Mouse (Mus musculus): ENCODE measurements at regions not wholly inside any gene's neighbourhood (a gene's known extent, or its start where the extent isn't known, plus 50 kb on each side); places are given as distances from the start of the nearest gene placed in this dataset.

DNA sequence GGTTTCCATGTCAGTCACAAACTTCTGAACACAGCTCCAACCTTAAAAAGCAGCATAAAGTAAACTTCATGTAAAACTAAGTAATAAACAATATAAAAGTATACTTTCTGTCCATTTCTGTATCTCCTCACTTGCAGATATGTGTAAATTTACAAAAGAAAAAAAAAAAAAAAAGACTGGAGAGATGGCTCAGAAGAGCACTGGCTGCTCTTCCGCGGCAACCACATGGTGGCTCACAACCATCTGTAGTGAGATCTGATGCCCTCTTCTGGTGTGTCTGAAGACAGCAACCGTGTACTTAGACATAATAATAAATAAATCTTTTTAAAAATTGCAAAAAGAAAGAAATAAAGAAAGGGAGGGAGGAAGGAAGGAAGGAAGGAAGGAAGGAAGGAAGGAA, 171.9 kb upstream of the Zpld1 start:
- TF ChIP-seq CTCF (IDR thresholded peaks at IDR 0.05) = peak; percentile 34; the same call in 1 of the 2 replicates
- 60% methylated on average over 3 of the region's 3 CpGs for WGBS
- Histone ChIP-seq H3K36me3 (ENCODE audit: insufficient read depth, low read length) (no peaks in the 10 kb centered on the region), H3K27ac (ENCODE audit: low read depth, low read length) (no peak overlapping the region), H3K27me3 (ENCODE audit: insufficient read depth, low read length) (no peaks in the 10 kb centered on the region), H3K9me3 (ENCODE audit: low read length) (no peaks in the 10 kb centered on the region), H3K4me1 (ENCODE audit: insufficient read depth, low read length) (no peaks in the 10 kb centered on the region), H3K4me2 (ENCODE audit: low read depth, low read length, poor library complexity, severe bottlenecking) (no peak overlapping the region), H3K4me3 (ENCODE audit: low read depth, low read length) (no peak overlapping the region), H3K9ac (replicated peaks; ENCODE audit: low read length, poor library complexity, severe bottlenecking) (no peak overlapping the region)
- no peak for ATAC-seq (ENCODE audit: low FRiP score)
- DNase-seq (ENCODE audit: low spot score) = no peak

DNA sequence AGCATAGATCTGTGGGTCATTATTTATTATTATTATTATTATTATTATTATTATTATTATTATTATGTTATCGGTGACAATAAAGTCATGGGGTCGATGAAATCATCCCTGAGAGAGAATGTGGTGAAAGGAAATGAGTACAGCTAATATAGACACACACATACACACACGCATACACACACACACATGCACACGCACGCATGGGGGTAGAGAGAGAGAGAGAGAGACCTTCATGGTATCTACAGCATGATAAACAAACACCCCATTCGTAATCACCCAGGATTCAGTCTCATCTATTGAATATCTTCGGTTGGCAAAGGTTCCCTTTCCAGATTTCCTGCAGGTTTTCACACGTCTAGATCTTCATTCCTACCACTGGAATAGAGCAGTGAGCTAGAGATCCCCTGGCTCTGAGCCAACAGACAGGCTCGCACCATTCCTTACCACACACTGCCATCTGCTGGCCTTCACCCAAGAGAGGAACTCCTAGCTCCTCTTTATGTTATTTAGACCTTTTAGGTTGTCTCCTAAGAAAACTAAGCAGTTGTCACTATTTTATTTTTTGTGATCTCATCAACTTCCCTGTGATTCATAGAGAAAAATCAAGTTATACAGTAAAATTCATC, 171.2 kb upstream of the Zpld1 start:
- H3K36me3 ChIP-seq (ENCODE audit: insufficient read depth, low read length) = no peaks in the 10 kb centered on the region
- 47% methylated on average over 9 of the region's 9 CpGs for WGBS
- H3K9ac ChIP-seq (replicated peaks; ENCODE audit: low read length, poor library complexity, severe bottlenecking) = no peak overlapping the region
- H3K27ac ChIP-seq (ENCODE audit: low read depth, low read length) = no peak overlapping the region
- no peaks in the 10 kb centered on the region for H3K9me3 ChIP-seq (ENCODE audit: low read length)
- ATAC-seq (ENCODE audit: low FRiP score) (peak; percentile 73; the same call in 1 of the 2 replicates), DNase-seq (ENCODE audit: low spot score) (peak; percentile 98)
- no peaks in the 10 kb centered on the region for H3K27me3 ChIP-seq (ENCODE audit: insufficient read depth, low read length)
- TF ChIP-seq CTCF (IDR thresholded peaks at IDR 0.05) = peak; percentile 93
- H3K4me2 ChIP-seq (ENCODE audit: low read depth, low read length, poor library complexity, severe bottlenecking) = no peak overlapping the region
- H3K4me3 ChIP-seq (ENCODE audit: low read depth, low read length) = no peak overlapping the region
- no peaks in the 10 kb centered on the region for H3K4me1 ChIP-seq (ENCODE audit: insufficient read depth, low read length)

DNA sequence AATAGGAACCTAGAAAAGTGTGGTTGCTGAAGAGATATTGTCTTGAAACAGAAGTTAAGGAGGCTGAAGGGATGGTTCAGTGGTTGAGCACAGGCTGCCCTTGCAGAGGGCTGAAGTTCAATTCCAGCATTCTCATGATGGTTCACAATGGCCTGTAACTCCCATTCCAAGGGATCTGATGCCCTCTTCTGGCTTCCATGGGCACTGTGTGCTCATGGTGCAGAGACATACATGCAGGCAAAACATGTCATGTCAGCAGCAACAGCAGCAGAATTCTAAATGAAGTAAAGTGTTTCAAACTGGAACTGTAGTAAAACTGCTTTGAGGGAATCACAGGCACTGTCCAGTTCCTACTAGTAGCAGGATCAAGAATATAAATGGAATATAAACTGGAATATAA, 162.7 kb upstream of the Zpld1 start:
- Histone ChIP-seq H3K9me3 (ENCODE audit: low read length) (no peaks in the 10 kb centered on the region), H3K9ac (replicated peaks; ENCODE audit: low read length, poor library complexity, severe bottlenecking) (no peak overlapping the region), H3K36me3 (ENCODE audit: insufficient read depth, low read length) (no peaks in the 10 kb centered on the region), H3K27ac (ENCODE audit: low read depth, low read length) (no peak overlapping the region), H3K4me2 (ENCODE audit: low read depth, low read length, poor library complexity, severe bottlenecking) (no peak overlapping the region), H3K4me3 (ENCODE audit: low read depth, low read length) (no peak overlapping the region), H3K27me3 (ENCODE audit: insufficient read depth, low read length) (no peaks in the 10 kb centered on the region), H3K4me1 (ENCODE audit: insufficient read depth, low read length) (no peaks in the 10 kb centered on the region)
- TF ChIP-seq CTCF (IDR thresholded peaks at IDR 0.05) = peak; percentile 75
- ATAC-seq (ENCODE audit: low FRiP score) (no peak), DNase-seq (ENCODE audit: low spot score) (peak; percentile 52)

DNA sequence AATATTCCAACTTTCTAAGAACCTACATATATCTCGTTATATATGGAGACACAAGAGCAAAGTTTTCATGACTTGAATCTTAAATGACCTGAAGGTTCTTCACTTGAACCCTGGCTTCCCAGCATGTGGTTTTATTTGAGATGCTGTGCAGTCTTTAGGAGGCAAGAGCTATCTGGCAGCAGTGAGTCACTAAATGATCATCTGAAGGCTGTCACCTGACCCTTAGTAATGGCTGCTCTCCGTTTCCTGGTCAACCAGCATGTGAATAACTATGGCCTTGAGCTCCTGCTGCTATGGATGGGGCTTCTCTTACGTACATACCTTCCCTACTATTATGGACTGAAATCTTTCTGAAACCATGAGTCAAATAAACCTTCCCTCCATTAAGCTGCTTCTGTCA, 149.8 kb upstream of the Zpld1 start:
- H3K27ac ChIP-seq (ENCODE audit: low read depth, low read length) = no peak overlapping the region
- H3K36me3 ChIP-seq (ENCODE audit: insufficient read depth, low read length) = no peaks in the 10 kb centered on the region
- no peak overlapping the region for H3K4me2 ChIP-seq (ENCODE audit: low read depth, low read length, poor library complexity, severe bottlenecking)
- no peaks in the 10 kb centered on the region for H3K4me1 ChIP-seq (ENCODE audit: insufficient read depth, low read length)
- no peak for DNase-seq (ENCODE audit: low spot score)
- no peaks in the 10 kb centered on the region for H3K27me3 ChIP-seq (ENCODE audit: insufficient read depth, low read length)
- H3K9me3 ChIP-seq (ENCODE audit: low read length) = no peaks in the 10 kb centered on the region
- H3K9ac ChIP-seq (replicated peaks; ENCODE audit: low read length, poor library complexity, severe bottlenecking) = no peak overlapping the region
- 81% methylated on average over 3 of the region's 3 CpGs for WGBS
- H3K4me3 ChIP-seq (ENCODE audit: low read depth, low read length) = no peak overlapping the region
- no peak for TF ChIP-seq CTCF (IDR thresholded peaks at IDR 0.05)
- ATAC-seq (ENCODE audit: low FRiP score) = no peak

DNA sequence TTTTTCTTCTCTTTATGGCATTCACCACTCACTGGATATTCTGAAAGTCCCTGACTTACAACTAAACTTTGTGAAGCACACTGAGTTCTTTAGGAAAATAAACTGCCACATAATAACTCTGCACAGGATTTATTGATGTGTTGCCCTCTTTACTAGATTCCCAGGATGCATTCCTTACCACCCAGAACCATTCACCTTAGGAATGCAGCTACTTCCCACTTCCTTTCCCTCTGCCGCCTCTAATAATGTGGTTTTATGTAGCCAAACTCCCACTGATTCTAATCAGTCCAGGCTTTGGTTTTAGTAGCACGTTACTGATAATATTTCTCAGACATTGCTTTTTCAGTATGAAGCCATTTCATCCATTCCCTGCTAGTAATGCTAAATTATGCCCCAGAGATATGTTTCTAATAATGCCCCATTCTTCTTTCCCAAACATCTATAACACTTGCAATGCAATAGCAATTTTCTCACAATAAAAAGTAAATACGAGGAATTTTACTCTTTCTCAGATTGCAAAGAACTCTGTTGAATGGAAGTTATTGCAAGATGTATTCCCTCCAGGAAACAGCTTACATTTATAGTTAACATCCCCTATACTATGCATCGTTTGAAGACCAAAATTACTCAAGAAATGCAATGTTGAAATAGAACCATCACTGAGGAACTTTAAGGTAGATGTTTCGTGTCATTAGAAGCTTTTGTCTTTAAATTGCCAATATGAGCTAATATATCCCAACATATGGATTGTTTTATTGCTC, 145.2 kb upstream of the Zpld1 start:
- Histone ChIP-seq H3K4me1 (ENCODE audit: insufficient read depth, low read length) (no peaks in the 10 kb centered on the region), H3K9me3 (ENCODE audit: low read length) (no peaks in the 10 kb centered on the region), H3K27me3 (ENCODE audit: insufficient read depth, low read length) (no peaks in the 10 kb centered on the region), H3K36me3 (ENCODE audit: insufficient read depth, low read length) (no peaks in the 10 kb centered on the region), H3K9ac (replicated peaks; ENCODE audit: low read length, poor library complexity, severe bottlenecking) (no peak overlapping the region), H3K27ac (ENCODE audit: low read depth, low read length) (no peak overlapping the region), H3K4me3 (ENCODE audit: low read depth, low read length) (no peak overlapping the region), H3K4me2 (ENCODE audit: low read depth, low read length, poor library complexity, severe bottlenecking) (no peak overlapping the region)
- 83% methylated on average over 5 of the region's 5 CpGs for WGBS
- no peak for ATAC-seq (ENCODE audit: low FRiP score)
- no peak for TF ChIP-seq CTCF (IDR thresholded peaks at IDR 0.05)
- no peak for DNase-seq (ENCODE audit: low spot score)

DNA sequence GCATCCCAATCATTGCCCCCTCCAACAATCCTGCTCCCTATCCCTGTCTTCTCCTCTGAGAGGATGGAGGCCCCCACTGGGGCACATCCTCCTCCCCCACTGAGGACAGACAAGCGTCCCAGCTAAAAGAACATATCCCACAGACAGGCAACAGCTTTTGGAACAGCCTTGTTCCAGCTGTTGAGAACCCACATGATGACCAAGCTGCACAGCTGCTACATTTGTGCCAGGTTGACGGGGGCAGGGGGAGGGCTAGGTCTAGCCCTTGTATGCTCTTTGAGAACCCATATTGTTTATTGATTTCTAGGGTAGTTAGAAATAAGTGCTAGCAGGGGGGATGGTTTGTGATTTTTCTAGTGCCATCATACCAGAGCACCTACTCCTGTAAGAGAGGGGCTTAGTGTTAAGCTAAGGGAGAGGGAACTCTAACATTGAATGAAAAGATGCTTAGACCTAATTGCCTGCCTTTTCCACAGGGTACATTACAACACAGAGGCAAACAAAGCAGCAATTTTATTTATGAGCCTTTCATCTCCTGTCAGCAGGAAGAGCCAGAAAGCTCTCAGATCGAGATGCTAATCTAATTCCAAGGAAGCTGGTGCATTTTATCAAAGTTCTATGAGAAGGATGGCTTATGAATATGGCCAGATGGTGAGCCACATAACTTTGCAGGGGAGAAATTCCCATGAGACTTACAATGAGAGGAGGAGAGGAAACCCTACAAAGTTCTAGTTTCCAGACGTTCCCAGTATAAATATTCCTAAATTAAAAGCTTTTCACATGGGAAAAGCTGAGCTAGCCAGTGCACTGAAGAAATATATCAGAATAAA, 137.6 kb upstream of the Zpld1 start:
- ATAC-seq (ENCODE audit: low FRiP score) (no peak), DNase-seq (ENCODE audit: low spot score) (peak; percentile 12)
- WGBS = 52% methylated on average over 4 of the region's 4 CpGs
- Histone ChIP-seq H3K9me3 (ENCODE audit: low read length) (no peaks in the 10 kb centered on the region), H3K4me1 (ENCODE audit: insufficient read depth, low read length) (no peaks in the 10 kb centered on the region), H3K27ac (ENCODE audit: low read depth, low read length) (no peak overlapping the region), H3K36me3 (ENCODE audit: insufficient read depth, low read length) (no peaks in the 10 kb centered on the region), H3K27me3 (ENCODE audit: insufficient read depth, low read length) (no peaks in the 10 kb centered on the region), H3K4me2 (ENCODE audit: low read depth, low read length, poor library complexity, severe bottlenecking) (no peak overlapping the region), H3K9ac (replicated peaks; ENCODE audit: low read length, poor library complexity, severe bottlenecking) (no peak overlapping the region), H3K4me3 (ENCODE audit: low read depth, low read length) (no peak overlapping the region)
- TF ChIP-seq CTCF (IDR thresholded peaks at IDR 0.05) = no peak
